Mouse (Mus musculus): ENCODE measurements around the gene Vdr. TPM values are rescaled to one million over a fixed set of nuclear protein-coding genes. Genes with fewer than 3 reads are reported as not detected.

Vdr gene
- polyA plus RNA-seq, 1 experiment from 2014 or later, result 1.2 TPM

DNA sequence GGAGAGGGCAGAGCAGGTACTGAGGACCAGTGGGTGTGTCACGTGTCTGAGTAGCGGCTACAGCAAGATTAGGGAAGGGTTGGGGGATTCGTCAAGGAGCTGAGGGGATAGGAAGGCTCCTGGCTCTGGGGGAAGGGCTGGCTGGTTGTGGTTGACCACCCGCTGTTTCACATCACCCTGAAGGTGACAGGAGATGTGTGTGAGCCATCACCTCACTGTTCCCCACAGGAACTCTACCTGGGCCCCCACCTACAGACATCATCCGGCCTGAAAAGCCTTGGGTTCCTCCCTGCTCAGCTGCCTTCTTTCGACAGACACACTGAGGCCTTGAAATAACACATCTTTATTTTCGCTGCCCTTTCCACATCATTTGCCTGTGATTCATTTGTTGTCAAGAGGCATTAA is 67.2 kb downstream of the Vdr start:
- Histone ChIP-seq H3K4me1 (replicated peaks; ENCODE audit: control insufficient read depth, insufficient read depth, low read length) (peaks cover 61% of the 10 kb centered on the region), H3K4me3 (ENCODE audit: low read depth, low read length) (peak overlapping the region; percentile 47), H3K27me3 (replicated peaks; ENCODE audit: control insufficient read depth, insufficient read depth, low read length) (no peaks in the 10 kb centered on the region), H3K4me2 (peak overlapping the region; percentile 70), H3K36me3 (ENCODE audit: control insufficient read depth, insufficient read depth, low read length) (no peaks in the 10 kb centered on the region), H3K9ac (ENCODE audit: low read depth, low read length) (peak overlapping the region; percentile 74), H3K9me3 (ENCODE audit: control insufficient read depth, low read length) (no peaks in the 10 kb centered on the region), H3K27ac (ENCODE audit: low read depth, low read length) (peak overlapping the region; percentile 85)
- DNase-seq (ENCODE audit: low spot score), result no peak
- 40% methylated on average over 7 of the region's 7 CpGs for WGBS
- ATAC-seq (replicated peaks; ENCODE audit: low FRiP score), result no peak

DNA sequence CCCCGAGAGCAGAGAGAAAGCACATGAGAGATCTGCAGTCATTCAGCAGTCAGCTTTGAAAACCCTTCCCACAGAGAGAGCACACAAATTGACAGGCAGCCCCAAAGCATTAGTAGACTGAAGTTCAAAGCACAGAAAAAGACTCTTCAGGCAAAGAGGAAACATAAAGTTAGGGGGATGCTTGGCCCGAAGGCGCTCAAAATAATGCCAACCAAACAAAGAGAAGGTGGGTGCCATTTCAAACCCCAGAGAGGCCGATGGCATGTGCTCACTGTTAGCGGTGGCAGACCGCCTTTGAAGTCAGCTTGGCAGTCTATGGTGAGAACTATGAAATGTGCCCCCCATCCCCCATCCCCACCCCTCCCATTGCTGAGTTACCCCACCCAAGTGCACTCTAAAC is 68.4 kb downstream of the Vdr start:
- Histone ChIP-seq H3K27me3 (replicated peaks; ENCODE audit: control insufficient read depth, insufficient read depth, low read length) (no peaks in the 10 kb centered on the region), H3K36me3 (ENCODE audit: control insufficient read depth, insufficient read depth, low read length) (no peaks in the 10 kb centered on the region), H3K9ac (ENCODE audit: low read depth, low read length) (no peak overlapping the region), H3K4me2 (peak overlapping the region; percentile 70), H3K27ac (ENCODE audit: low read depth, low read length) (no peak overlapping the region), H3K4me3 (ENCODE audit: low read depth, low read length) (no peak overlapping the region), H3K9me3 (ENCODE audit: control insufficient read depth, low read length) (no peaks in the 10 kb centered on the region), H3K4me1 (replicated peaks; ENCODE audit: control insufficient read depth, insufficient read depth, low read length) (peaks cover 66% of the 10 kb centered on the region)
- 83% methylated on average over 6 of the region's 6 CpGs for WGBS
- ATAC-seq (replicated peaks; ENCODE audit: low FRiP score) (no peak), DNase-seq (ENCODE audit: low spot score) (no peak)

DNA sequence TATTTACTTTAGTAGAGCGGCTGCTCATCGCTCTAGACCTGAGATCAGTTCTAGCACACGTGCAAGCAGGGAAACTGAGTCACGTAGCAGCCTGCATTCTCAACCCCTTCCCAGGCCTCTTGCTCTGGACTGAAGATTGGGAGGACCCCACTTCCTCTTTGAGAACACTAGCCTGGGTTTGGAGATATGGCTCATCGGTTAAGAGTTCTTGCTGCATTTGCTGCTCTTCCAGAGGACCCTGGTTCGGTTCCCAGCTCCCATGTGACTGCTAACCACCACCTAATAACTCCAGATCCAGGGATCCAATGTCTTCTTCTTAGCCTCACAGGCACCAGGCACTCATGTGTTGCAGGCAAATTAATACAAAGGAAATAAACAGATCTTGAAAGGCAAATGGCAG is 69.0 kb downstream of the Vdr start:
- peak overlapping the region; percentile 8; the same call in 1 of the 2 replicates for H3K9ac ChIP-seq (ENCODE audit: low read depth, low read length)
- no peak overlapping the region for H3K4me3 ChIP-seq (ENCODE audit: low read depth, low read length)
- H3K9me3 ChIP-seq (ENCODE audit: control insufficient read depth, low read length), result no peaks in the 10 kb centered on the region
- H3K27ac ChIP-seq (ENCODE audit: low read depth, low read length), result no peak overlapping the region; the same call in 1 of the 2 replicates
- peaks cover 60% of the 10 kb centered on the region for H3K4me1 ChIP-seq (replicated peaks; ENCODE audit: control insufficient read depth, insufficient read depth, low read length)
- no peaks in the 10 kb centered on the region for H3K27me3 ChIP-seq (replicated peaks; ENCODE audit: control insufficient read depth, insufficient read depth, low read length)
- no peak for DNase-seq (ENCODE audit: low spot score)
- H3K4me2 ChIP-seq, result peak overlapping the region; percentile 70
- H3K36me3 ChIP-seq (ENCODE audit: control insufficient read depth, insufficient read depth, low read length), result no peaks in the 10 kb centered on the region
- ATAC-seq (replicated peaks; ENCODE audit: low FRiP score), result no peak
- 72% methylated on average over 6 of the region's 6 CpGs for WGBS

DNA sequence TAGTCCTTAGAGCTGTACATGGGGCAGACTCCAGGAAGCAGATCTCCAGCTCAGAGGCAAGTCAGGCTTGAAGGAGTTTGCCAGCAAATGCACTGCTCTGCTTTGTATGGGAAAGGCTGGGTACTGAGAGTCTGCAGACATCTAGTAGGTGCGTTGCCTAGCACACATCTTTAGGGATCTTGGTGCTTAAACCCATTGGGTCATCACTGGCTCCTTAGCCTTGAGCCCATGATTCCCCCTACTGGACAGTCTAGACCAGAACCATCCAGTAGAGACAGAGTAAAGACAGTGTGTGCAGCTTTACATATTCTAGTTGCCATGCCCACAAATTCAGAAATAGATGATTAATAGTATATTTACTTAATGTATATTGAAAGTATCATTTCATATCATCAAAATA is 69.6 kb downstream of the Vdr start:
- DNase-seq (ENCODE audit: low spot score), result no peak
- H3K9me3 ChIP-seq (ENCODE audit: control insufficient read depth, low read length), result no peaks in the 10 kb centered on the region
- no peak overlapping the region for H3K4me3 ChIP-seq (ENCODE audit: low read depth, low read length)
- peaks cover 62% of the 10 kb centered on the region for H3K4me1 ChIP-seq (replicated peaks; ENCODE audit: control insufficient read depth, insufficient read depth, low read length)
- no peak for ATAC-seq (replicated peaks; ENCODE audit: low FRiP score)
- 91% methylated on average over 1 of the region's 1 CpGs for WGBS
- no peak overlapping the region for H3K27ac ChIP-seq (ENCODE audit: low read depth, low read length)
- no peaks in the 10 kb centered on the region for H3K36me3 ChIP-seq (ENCODE audit: control insufficient read depth, insufficient read depth, low read length)
- no peaks in the 10 kb centered on the region for H3K27me3 ChIP-seq (replicated peaks; ENCODE audit: control insufficient read depth, insufficient read depth, low read length)
- no peak overlapping the region for H3K4me2 ChIP-seq
- no peak overlapping the region; the same call in 1 of the 2 replicates for H3K9ac ChIP-seq (ENCODE audit: low read depth, low read length)

DNA sequence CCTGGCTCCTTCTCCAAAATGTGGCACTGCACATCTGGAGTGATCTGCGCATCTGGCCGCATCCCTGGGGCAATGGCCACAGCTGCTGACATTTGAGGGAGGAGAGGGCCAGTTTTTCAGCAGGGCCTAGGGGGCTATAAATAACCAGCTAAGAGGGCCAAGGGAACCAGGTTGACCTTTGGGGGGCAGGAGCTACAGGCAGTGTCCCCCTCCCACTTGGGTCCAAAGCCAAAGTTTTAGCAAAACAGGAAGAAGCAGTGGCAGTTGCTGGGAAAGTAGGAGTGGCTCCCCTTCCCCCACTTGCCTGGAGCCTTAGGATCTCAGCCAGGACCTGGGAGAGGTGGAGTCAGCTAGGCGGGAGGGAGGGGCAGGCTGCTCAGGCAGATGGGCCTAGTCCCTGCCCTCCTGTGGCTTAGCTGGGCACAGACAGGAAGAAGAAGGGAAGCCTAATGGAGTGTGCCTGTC is 70.4 kb downstream of the Vdr start:
- peaks cover 57% of the 10 kb centered on the region for H3K4me1 ChIP-seq (replicated peaks; ENCODE audit: control insufficient read depth, insufficient read depth, low read length)
- WGBS, result 47% methylated on average over 3 of the region's 3 CpGs

DNA sequence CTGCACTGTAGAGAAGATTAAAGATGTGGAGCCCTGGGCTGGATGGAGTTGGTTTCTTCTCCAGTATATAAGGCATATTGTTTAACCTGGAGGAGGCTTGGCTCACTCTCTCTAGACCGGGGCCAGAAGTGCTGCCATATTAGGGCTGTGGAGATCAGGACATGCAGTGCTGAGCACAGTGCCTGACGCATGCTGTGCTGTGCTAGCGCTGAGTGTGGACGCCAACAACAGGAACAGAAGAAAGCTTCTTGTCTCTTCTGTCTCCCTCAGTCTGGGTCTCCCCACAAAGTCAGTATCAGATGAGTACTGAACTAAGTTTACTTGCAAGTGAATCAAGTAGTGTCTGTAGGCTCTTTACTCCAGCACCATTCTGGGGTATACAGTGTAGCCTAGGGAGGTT is 71.0 kb downstream of the Vdr start:
- no peak for DNase-seq (ENCODE audit: low spot score)
- no peak overlapping the region for H3K4me3 ChIP-seq (ENCODE audit: low read depth, low read length)
- H3K36me3 ChIP-seq (ENCODE audit: control insufficient read depth, insufficient read depth, low read length), result no peaks in the 10 kb centered on the region
- H3K9me3 ChIP-seq (ENCODE audit: control insufficient read depth, low read length), result no peaks in the 10 kb centered on the region
- H3K27ac ChIP-seq (ENCODE audit: low read depth, low read length), result 0 out of 2 replicates have a peak overlapping the region, but pooled peaks have one; percentile 44
- no peak overlapping the region for H3K4me2 ChIP-seq
- no peak for ATAC-seq (replicated peaks; ENCODE audit: low FRiP score)
- H3K9ac ChIP-seq (ENCODE audit: low read depth, low read length), result no peak overlapping the region
- WGBS, result 85% methylated on average over 4 of the region's 4 CpGs
- H3K27me3 ChIP-seq (replicated peaks; ENCODE audit: control insufficient read depth, insufficient read depth, low read length), result no peaks in the 10 kb centered on the region
- H3K4me1 ChIP-seq (replicated peaks; ENCODE audit: control insufficient read depth, insufficient read depth, low read length), result peaks cover 54% of the 10 kb centered on the region

More for the DNA sequence above, 70.4 kb downstream of the Vdr start:
- Histone ChIP-seq H3K27me3 (replicated peaks; ENCODE audit: control insufficient read depth, insufficient read depth, low read length) (no peaks in the 10 kb centered on the region), H3K36me3 (ENCODE audit: control insufficient read depth, insufficient read depth, low read length) (no peaks in the 10 kb centered on the region), H3K4me2 (no peak overlapping the region), H3K4me3 (ENCODE audit: low read depth, low read length) (no peak overlapping the region), H3K9me3 (ENCODE audit: control insufficient read depth, low read length) (no peaks in the 10 kb centered on the region), H3K9ac (ENCODE audit: low read depth, low read length) (no peak overlapping the region), H3K27ac (ENCODE audit: low read depth, low read length) (peak overlapping the region; percentile 44; the same call in 1 of the 2 replicates)
- peak; percentile 50 for ATAC-seq (replicated peaks; ENCODE audit: low FRiP score)
- no peak for DNase-seq (ENCODE audit: low spot score)

DNA sequence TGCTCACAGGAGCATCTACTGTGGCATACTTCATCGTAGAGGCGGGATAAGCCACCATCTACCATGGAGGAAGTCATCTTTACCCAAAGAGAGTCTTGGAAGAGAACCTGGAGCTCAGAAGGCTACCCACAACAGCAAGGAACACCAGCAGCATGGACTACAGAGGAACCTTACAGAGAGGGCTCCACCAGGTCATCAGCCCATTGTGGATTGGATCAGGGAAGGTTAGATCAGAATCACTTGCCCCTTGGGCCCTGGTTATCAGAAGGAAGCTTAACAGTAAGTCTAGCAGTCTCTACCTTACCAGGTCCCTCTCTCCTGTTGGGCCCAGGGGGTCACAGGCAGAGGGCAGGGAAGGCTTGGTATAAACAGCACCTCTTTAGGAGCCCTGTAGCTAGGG is 71.4 kb downstream of the Vdr start:
- Histone ChIP-seq H3K9ac (ENCODE audit: low read depth, low read length) (no peak overlapping the region), H3K36me3 (ENCODE audit: control insufficient read depth, insufficient read depth, low read length) (no peaks in the 10 kb centered on the region), H3K4me2 (no peak overlapping the region), H3K27me3 (replicated peaks; ENCODE audit: control insufficient read depth, insufficient read depth, low read length) (no peaks in the 10 kb centered on the region), H3K4me3 (ENCODE audit: low read depth, low read length) (no peak overlapping the region), H3K9me3 (ENCODE audit: control insufficient read depth, low read length) (no peaks in the 10 kb centered on the region), H3K4me1 (replicated peaks; ENCODE audit: control insufficient read depth, insufficient read depth, low read length) (peaks cover 49% of the 10 kb centered on the region), H3K27ac (ENCODE audit: low read depth, low read length) (no peak overlapping the region)
- no peak for DNase-seq (ENCODE audit: low spot score)
- 86% methylated on average over 2 of the region's 2 CpGs for WGBS
- ATAC-seq (replicated peaks; ENCODE audit: low FRiP score), result no peak

DNA sequence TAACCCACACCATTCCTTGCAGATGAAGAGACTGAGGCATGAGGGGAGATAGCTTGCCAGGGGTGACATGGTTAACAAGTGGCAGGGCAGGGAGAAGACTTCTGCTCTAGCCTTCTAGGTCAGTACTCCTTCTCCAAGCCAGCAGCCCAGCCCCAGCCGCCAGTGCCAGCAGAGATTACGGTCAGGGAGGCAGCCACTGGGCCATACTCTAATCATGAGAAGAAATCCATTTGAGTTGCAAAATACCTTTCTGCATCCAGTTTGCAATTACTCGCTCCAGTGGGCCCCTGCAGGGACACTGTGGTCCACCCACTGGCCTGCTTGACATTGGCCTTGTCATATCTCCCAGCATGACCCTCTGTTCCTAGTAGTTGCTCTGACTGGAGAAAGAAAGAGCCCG is 72.0 kb downstream of the Vdr start:
- no peak for DNase-seq (ENCODE audit: low spot score)
- H3K4me1 ChIP-seq (replicated peaks; ENCODE audit: control insufficient read depth, insufficient read depth, low read length), result peaks cover 44% of the 10 kb centered on the region
- H3K9ac ChIP-seq (ENCODE audit: low read depth, low read length), result no peak overlapping the region; the same call in 1 of the 2 replicates
- no peak for ATAC-seq (replicated peaks; ENCODE audit: low FRiP score)
- H3K4me2 ChIP-seq, result no peak overlapping the region
- H3K36me3 ChIP-seq (ENCODE audit: control insufficient read depth, insufficient read depth, low read length), result no peaks in the 10 kb centered on the region
- H3K27me3 ChIP-seq (replicated peaks; ENCODE audit: control insufficient read depth, insufficient read depth, low read length), result no peaks in the 10 kb centered on the region
- no peaks in the 10 kb centered on the region for H3K9me3 ChIP-seq (ENCODE audit: control insufficient read depth, low read length)
- H3K4me3 ChIP-seq (ENCODE audit: low read depth, low read length), result no peak overlapping the region
- no peak overlapping the region for H3K27ac ChIP-seq (ENCODE audit: low read depth, low read length)
- WGBS, result 70% methylated on average over 4 of the region's 4 CpGs

DNA sequence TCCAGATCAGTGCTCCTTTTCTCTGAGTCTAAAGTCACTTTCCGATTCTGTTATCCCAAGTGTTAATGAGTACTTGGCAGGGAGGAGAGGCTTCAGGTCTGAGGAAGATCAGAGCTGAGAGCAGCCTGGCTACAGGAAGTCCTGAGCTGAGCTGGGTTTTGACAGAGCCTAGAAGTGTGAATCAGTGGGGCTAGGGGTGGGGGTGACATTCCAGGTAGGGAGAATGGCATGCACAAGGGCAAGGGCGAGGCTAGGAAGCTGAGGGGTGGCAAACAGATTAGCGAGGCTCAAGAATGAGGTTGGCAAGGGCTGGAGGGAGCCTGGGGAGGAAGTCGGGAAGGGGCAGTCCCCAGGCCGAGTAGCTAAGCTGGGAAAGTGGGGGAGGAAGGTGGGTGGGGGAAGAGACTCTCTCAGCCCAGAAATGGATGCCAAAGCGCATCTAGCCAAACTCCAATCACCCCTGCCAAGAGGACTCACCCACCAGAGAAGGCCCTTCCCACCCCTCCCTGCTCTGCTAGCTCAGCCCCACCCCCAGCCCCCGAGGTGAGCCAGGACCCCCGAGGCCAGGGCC is 72.9 kb downstream of the Vdr start:
- H3K4me2 ChIP-seq, result no peak overlapping the region
- WGBS, result 18% methylated on average over 8 of the region's 8 CpGs
- H3K9me3 ChIP-seq (ENCODE audit: control insufficient read depth, low read length), result no peaks in the 10 kb centered on the region
- H3K9ac ChIP-seq (ENCODE audit: low read depth, low read length), result no peak overlapping the region
- no peaks in the 10 kb centered on the region for H3K36me3 ChIP-seq (ENCODE audit: control insufficient read depth, insufficient read depth, low read length)
- H3K4me1 ChIP-seq (replicated peaks; ENCODE audit: control insufficient read depth, insufficient read depth, low read length), result peaks cover 48% of the 10 kb centered on the region
- DNase-seq (ENCODE audit: low spot score) (no peak), ATAC-seq (replicated peaks; ENCODE audit: low FRiP score) (no peak)
- no peak overlapping the region for H3K27ac ChIP-seq (ENCODE audit: low read depth, low read length)
- H3K4me3 ChIP-seq (ENCODE audit: low read depth, low read length), result no peak overlapping the region
- no peaks in the 10 kb centered on the region for H3K27me3 ChIP-seq (replicated peaks; ENCODE audit: control insufficient read depth, insufficient read depth, low read length)

Measured in liver, embryonic 11.5 days (tissue).